Mouse (Mus musculus): ENCODE data around the gene Clcn1. TPM values are rescaled to one million over a fixed set of nuclear protein-coding genes. Genes with fewer than 3 reads are reported as not detected.

The Clcn1 gene
- polyA plus RNA-seq, 1 experiment: 0.36 TPM

DNA sequence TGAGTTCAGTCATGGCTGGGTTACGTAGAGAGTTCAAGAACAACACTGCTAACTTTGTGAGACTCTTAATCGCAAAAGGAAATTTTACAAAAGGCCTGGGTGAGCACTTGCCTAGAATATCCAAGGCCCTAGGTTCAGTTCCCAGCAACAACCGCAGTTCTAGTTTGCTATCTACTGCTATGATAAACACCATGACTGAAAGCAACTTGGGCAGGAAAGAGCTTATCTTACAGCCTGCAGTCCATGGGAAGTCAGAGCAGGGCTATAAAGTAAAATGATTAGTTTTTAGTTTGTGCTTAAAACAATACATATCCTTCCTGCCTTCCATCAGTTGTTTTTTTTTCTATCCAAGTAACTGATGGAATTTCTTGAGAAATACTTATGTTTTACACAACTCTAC is 40.0 kb downstream of the Clcn1 start:
- H3K4me1 ChIP-seq (ENCODE audit: control insufficient read depth, insufficient read depth, low read length): 0 out of 2 replicates have a peak, but pooled peaks cover 3% of the 10 kb centered on the region
- no peak overlapping the region for H3K4me3 ChIP-seq (ENCODE audit: insufficient read depth, low read length)
- no peak overlapping the region for H3K27ac ChIP-seq (ENCODE audit: insufficient read depth, low read depth, low read length)
- TF ChIP-seq POLR2A (IDR thresholded peaks at IDR 0.05; ENCODE audit: borderline replicate concordance, low read depth, low read length): no peak
- no peak for TF ChIP-seq CTCF (IDR thresholded peaks at IDR 0.05; ENCODE audit: low read depth, low read length)

DNA sequence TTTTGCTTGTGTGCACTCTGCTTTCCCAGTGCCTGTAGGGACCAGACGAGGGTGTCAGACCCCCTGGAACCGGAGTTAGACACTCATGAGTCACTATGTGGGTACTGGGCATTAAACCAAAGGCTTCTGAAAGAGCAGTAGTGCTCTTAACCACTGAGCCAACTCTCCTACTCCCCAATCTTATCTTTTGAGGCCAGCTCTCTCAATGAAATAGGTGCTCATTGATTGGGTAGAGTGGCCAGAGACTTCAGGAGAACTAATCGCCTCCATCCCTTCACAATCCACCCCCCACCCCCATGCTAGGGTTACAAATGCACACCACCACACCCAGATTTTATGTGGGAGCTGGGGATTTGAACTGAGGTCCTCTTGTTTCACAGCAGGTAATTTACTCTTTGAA is 42.3 kb downstream of the Clcn1 start:
- H3K4me3 ChIP-seq (ENCODE audit: insufficient read depth, low read length): no peak overlapping the region

DNA sequence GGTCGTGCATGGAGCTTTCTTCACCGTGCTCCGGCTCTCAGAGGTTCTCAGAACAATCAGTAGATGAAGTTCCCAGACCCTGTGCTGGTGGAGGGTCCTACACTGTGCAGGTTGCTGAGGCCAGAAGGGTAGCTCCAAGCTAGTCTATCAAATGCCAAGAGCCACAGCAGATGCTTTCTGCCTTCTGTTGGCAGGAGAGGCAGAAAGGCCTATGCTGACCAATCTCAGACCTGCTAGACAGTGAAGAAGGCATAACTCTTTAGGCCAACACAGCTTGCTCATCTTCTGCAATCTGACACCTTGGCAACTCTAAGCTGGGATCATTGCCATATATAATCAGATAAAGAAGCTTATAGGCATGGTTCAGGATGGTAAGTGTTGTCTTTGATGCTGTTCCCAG is 43.7 kb downstream of the Clcn1 start:
- no peak for TF ChIP-seq POLR2A (IDR thresholded peaks at IDR 0.05; ENCODE audit: borderline replicate concordance, low read depth, low read length)
- no peak for TF ChIP-seq CTCF (IDR thresholded peaks at IDR 0.05; ENCODE audit: low read depth, low read length)
- no peak overlapping the region for H3K4me3 ChIP-seq (ENCODE audit: insufficient read depth, low read length)
- H3K4me1 ChIP-seq (ENCODE audit: control insufficient read depth, insufficient read depth, low read length): no peaks in the 10 kb centered on the region
- H3K27ac ChIP-seq (ENCODE audit: insufficient read depth, low read depth, low read length): no peak overlapping the region

More for the DNA sequence above, 42.3 kb downstream of the Clcn1 start:
- TF ChIP-seq CTCF (IDR thresholded peaks at IDR 0.05; ENCODE audit: low read depth, low read length): no peak
- no peak for TF ChIP-seq POLR2A (IDR thresholded peaks at IDR 0.05; ENCODE audit: borderline replicate concordance, low read depth, low read length)
- Histone ChIP-seq H3K27ac (ENCODE audit: insufficient read depth, low read depth, low read length) (no peak overlapping the region), H3K4me1 (ENCODE audit: control insufficient read depth, insufficient read depth, low read length) (0 out of 2 replicates have a peak, but pooled peaks cover 3% of the 10 kb centered on the region)

DNA sequence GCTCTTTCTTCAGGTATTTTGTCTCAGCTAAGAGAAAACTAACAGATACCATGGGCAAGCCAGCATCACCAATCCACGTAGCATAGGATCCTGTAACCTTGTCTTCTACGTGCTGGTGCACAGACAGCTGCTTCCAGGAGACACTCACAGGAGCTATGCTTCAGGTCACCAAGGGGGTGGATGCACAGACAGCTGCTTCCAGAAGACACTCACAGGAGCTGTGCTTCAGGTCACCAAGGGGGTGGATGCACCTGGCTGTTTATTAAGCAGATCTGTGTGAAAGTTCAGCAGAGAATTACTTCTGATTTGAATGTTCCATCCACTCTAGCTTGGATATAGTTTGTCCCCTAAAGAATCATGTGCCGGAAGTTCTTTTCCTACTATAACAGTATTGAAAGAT is 44.5 kb downstream of the Clcn1 start:
- Histone ChIP-seq H3K4me1 (ENCODE audit: control insufficient read depth, insufficient read depth, low read length) (no peaks in the 10 kb centered on the region), H3K27ac (ENCODE audit: insufficient read depth, low read depth, low read length) (no peak overlapping the region), H3K4me3 (ENCODE audit: insufficient read depth, low read length) (no peak overlapping the region)
- TF ChIP-seq CTCF (IDR thresholded peaks at IDR 0.05; ENCODE audit: low read depth, low read length): no peak
- no peak for TF ChIP-seq POLR2A (IDR thresholded peaks at IDR 0.05; ENCODE audit: borderline replicate concordance, low read depth, low read length)

DNA sequence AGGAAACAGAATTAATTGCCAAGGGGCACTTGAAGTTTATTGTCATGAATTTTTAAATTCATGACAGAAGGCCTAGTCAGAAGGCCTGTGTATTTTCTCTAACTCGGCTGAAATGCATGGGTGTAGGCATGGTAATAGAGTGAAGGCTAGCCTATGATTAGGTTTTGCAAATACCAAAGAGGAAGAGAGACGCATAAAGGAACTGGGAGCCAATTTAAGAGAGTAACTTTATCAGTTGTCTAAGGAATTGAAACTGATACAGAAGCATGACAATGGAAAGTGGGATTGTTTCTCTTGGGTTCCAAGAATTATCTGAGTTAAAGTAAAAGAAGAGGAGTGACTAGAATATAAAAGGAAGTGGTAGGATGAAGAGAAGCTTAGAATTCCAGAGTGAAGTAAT is 52.7 kb downstream of the Clcn1 start:
- TF ChIP-seq CTCF (IDR thresholded peaks at IDR 0.05; ENCODE audit: low read depth, low read length): no peak
- no peak for TF ChIP-seq POLR2A (IDR thresholded peaks at IDR 0.05; ENCODE audit: borderline replicate concordance, low read depth, low read length)
- Histone ChIP-seq H3K4me1 (ENCODE audit: control insufficient read depth, insufficient read depth, low read length) (peaks cover 9% of the 10 kb centered on the region), H3K4me3 (ENCODE audit: insufficient read depth, low read length) (no peak overlapping the region)

DNA sequence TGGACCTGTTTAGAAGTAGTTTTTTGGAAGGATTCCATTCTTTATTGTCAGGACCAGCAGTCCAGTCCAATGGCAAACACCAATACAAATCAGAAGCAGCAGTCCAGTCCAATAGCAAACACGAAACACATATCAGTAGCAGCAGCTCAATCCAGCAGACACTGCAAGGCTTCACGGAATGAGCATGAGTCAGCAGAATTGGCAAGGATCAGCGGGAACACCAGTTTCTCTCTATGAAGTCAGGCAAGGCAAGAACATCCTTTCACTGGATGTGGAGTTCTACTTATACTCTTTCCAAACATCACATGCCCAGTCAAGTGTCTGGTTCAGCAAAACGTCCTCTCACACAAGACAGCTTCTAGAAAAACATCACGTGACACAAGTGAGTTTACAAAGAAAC is 53.5 kb downstream of the Clcn1 start:
- Histone ChIP-seq H3K4me3 (ENCODE audit: insufficient read depth, low read length) (no peak overlapping the region), H3K27ac (ENCODE audit: insufficient read depth, low read depth, low read length) (no peak overlapping the region), H3K4me1 (ENCODE audit: control insufficient read depth, insufficient read depth, low read length) (peaks cover 15% of the 10 kb centered on the region)
- TF ChIP-seq CTCF (IDR thresholded peaks at IDR 0.05; ENCODE audit: low read depth, low read length): no peak
- TF ChIP-seq POLR2A (IDR thresholded peaks at IDR 0.05; ENCODE audit: borderline replicate concordance, low read depth, low read length): no peak

More for the DNA sequence above, 52.7 kb downstream of the Clcn1 start:
- H3K27ac ChIP-seq (ENCODE audit: insufficient read depth, low read depth, low read length): no peak overlapping the region

DNA sequence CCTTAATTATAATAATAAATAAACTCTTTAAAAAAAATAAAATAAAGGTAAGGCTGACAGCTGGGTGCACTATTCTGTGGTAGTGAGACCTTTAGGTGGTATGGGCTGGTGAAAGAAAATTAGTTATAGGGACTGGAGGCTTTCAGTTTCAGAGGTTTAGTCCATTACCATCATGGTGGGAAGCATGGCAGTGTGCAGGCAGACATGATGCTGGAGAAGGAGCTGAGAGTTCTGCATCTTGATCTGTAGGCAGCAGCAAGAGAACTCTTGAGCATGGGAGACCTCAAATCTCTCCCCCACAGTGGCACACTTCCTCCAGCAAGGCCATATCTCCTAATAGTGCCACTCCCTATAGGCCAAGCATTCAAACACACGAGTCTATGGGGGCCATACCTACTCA is 55.7 kb downstream of the Clcn1 start:
- no peak for TF ChIP-seq CTCF (IDR thresholded peaks at IDR 0.05; ENCODE audit: low read depth, low read length)
- no peak for TF ChIP-seq POLR2A (IDR thresholded peaks at IDR 0.05; ENCODE audit: borderline replicate concordance, low read depth, low read length)
- Histone ChIP-seq H3K27ac (ENCODE audit: insufficient read depth, low read depth, low read length) (no peak overlapping the region), H3K4me3 (ENCODE audit: insufficient read depth, low read length) (no peak overlapping the region), H3K4me1 (ENCODE audit: control insufficient read depth, insufficient read depth, low read length) (peaks cover 15% of the 10 kb centered on the region)

DNA sequence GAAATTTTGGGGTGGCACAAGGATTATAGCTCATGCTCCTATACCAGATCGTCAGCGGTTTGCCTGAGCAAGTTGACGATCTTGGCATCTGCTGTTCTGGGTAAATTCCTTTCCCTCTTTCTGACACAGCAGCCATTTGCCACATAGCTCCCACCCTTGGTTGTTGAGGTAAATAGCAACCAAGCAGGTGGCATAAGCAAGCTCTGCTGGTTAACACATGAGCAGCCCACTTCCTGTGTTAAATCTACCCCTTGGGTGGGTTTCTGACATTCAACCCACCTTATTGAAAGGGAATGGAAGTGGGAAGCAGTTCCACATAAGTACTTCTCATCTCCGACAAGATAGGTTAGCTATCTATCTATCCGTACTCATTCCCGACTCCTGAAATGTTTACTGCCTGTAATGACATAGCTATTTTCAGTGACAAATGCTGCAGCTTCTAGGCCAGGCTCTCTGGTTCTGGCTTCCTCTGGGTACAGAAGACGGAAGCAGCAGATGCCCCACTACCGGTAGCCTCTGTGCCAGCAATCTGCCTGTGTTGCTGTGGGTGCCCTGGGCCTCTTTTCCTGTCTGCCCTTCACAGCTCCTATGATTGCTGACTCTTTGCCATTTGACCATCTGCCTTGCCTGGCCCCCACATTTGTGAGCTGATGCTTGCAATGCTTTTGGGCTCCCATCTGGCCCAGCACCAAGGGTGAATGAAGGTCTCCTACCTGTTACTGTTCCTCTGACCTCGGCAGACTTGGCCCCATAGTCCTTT is 57.1 kb downstream of the Clcn1 start:
- Histone ChIP-seq H3K4me1 (ENCODE audit: control insufficient read depth, insufficient read depth, low read length) (peaks cover 15% of the 10 kb centered on the region), H3K27ac (ENCODE audit: insufficient read depth, low read depth, low read length) (peak overlapping the region; percentile 35; the same call in 1 of the 2 replicates), H3K4me3 (ENCODE audit: insufficient read depth, low read length) (no peak overlapping the region)
- TF ChIP-seq POLR2A (IDR thresholded peaks at IDR 0.05; ENCODE audit: borderline replicate concordance, low read depth, low read length): no peak
- TF ChIP-seq CTCF (IDR thresholded peaks at IDR 0.05; ENCODE audit: low read depth, low read length): no peak

DNA sequence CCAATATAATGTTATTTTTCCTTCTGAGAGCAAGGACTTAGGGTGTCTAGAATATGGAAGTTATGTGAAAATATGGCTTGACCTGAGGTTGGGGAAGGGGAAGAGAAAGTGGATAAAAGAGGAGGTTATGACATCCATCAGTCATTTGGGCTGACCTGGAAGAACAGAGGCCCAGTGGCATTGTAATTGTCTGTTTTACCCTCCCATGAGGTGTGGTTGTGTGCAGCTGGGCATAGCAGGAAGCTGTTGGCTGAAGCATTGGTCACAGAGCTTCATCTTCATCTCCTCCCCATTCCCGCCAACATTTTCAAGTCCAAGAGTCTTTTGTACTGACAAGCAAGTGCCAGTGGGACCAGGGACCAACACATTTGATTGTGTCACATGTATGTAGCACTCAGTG is 57.8 kb downstream of the Clcn1 start:
- TF ChIP-seq POLR2A (IDR thresholded peaks at IDR 0.05; ENCODE audit: borderline replicate concordance, low read depth, low read length) (no peak), CTCF (IDR thresholded peaks at IDR 0.05; ENCODE audit: low read depth, low read length) (no peak)
- H3K4me1 ChIP-seq (ENCODE audit: control insufficient read depth, insufficient read depth, low read length): peaks cover 15% of the 10 kb centered on the region
- H3K4me3 ChIP-seq (ENCODE audit: insufficient read depth, low read length): no peak overlapping the region
- H3K27ac ChIP-seq (ENCODE audit: insufficient read depth, low read depth, low read length): peak overlapping the region; percentile 35

DNA sequence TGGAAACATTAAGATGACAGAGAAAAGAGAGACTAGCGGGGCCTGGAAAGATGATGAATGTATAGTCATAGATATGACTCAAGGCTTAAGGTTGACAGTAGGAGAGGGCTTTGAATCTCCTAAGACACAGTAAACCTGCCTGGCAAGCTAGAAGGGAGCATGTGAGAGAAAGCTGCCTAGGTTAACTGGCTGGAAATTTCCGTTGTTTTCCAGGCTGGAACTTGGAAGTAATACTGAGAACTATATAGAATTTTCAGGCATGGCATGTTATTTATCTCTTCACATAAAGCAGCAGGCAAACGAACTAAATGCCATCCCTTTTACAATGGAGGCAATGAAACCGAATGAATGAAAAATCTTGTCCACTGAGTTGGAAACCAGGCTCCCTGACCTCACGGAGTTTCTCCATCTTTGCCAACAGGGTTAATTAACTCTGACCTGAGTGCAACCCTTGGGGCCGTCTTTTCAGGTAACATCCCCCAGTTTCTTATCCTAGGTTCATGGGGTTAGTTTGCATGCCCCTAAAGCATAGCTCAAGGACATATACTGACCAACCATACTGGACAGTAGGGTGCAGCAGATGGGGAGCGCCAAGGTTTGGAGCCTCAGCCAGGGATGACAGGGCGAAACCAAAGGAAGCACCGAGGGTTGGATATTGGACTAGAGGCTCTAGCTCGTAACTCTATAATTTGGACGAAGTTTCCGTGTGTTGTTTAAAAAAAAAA is 62.0 kb downstream of the Clcn1 start:
- H3K4me3 ChIP-seq (ENCODE audit: insufficient read depth, low read length): no peak overlapping the region
- no peak overlapping the region for H3K27ac ChIP-seq (ENCODE audit: insufficient read depth, low read depth, low read length)
- TF ChIP-seq CTCF (IDR thresholded peaks at IDR 0.05; ENCODE audit: low read depth, low read length) (no peak), POLR2A (IDR thresholded peaks at IDR 0.05; ENCODE audit: borderline replicate concordance, low read depth, low read length) (no peak)
- H3K4me1 ChIP-seq (ENCODE audit: control insufficient read depth, insufficient read depth, low read length): peaks cover 35% of the 10 kb centered on the region

All from bone marrow macrophage, adult 2 months (primary cell).